Mouse (Mus musculus) cerebellum, postnatal 10 days (tissue): ENCODE data around the gene Stx16.

ENCODE experiments used
- DNase-seq, 2 experiments: peaks; one replicate each; pipeline ENCODE4 v3.0.0; 2021; ENCODE audit warnings: mixed read lengths in 2 of 2

The Stx16 gene

GRCm38 (mm10) chr2:174128926-174129325 is 52.8 kb downstream of the Stx16 start:
- DNase-seq: no peak

- DNase-seq: no peak
Measured at GRCm38 (mm10) chr2:174130468-174131097, 54.5 kb downstream of the Stx16 start.

GRCm38 (mm10) chr2:174132413-174132969 is 56.4 kb downstream of the Stx16 start:
- no peak for DNase-seq
